Mouse (Mus musculus): ENCODE measurements around the gene Arhgap22.

- TF ChIP-seq CHD2 (IDR thresholded peaks at IDR 0.05; ENCODE audit: low read length) (no peak), SMC3 (IDR thresholded peaks at IDR 0.05; ENCODE audit: low read depth, low read length) (no peak), MAX (IDR thresholded peaks at IDR 0.05; ENCODE audit: low read length) (no peak), POLR2A (IDR thresholded peaks at IDR 0.05; ENCODE audit: low read depth, low read length) (no peak), ZKSCAN1 (IDR thresholded peaks at IDR 0.05; ENCODE audit: borderline replicate concordance, low read depth, low read length) (no peak), SIN3A (IDR thresholded peaks at IDR 0.05; ENCODE audit: low read length) (no peak), ELF1 (IDR thresholded peaks at IDR 0.05; ENCODE audit: low read depth, low read length) (no peak)
These were observed 67.1 kb downstream of the Arhgap22 start for GRCm38 (mm10) chr14:33280921-33281320.

Measured in CH12.LX (cell line).